9 mouse cellular contexts compared by ENCODE assay signal in genomic region chr7:19784764-19785535, GRCm38 (mm10). TPM values are rescaled to one million over a fixed set of nuclear protein-coding genes. Genes with fewer than 3 reads are reported as not detected.
DNase-seq lines count a peak whose midpoint lies in the region; ATAC-seq and TF ChIP-seq lines count a peak whose summit lies in the region.
"Had no signal": no experiment of that assay in that cellular context is flagged by ENCODE, and none has a peak within 500 bp of the region (broad histone marks: within the 10 kb centered on the region; RNA-seq: fewer than 3 reads in every experiment).

No protein-coding gene starts in this region.

- H3K9ac ChIP-seq in intestine, embryonic 16.5 days (ENCODE audit: low read depth, low read length): no peak overlapping the region

- H3K9me3 ChIP-seq in intestine, embryonic 16.5 days (ENCODE audit: control insufficient read depth, low read length): peaks cover 4% of the 10 kb centered on the region

- H3K36me3 ChIP-seq in intestine, embryonic 16.5 days (ENCODE audit: control insufficient read depth, insufficient read depth, low read length): 0 out of 2 replicates have a peak, but pooled peaks cover 3% of the 10 kb centered on the region
- peaks cover 57% of the 10 kb centered on the region for H3K36me3 ChIP-seq in small intestine, adult 2 months (ENCODE audit: control insufficient read depth, insufficient read depth, low read length)

- H3K4me1 ChIP-seq in lung, adult 2 months (ENCODE audit: control insufficient read depth, insufficient read depth, low read length): peaks cover 6% of the 10 kb centered on the region
- peaks cover 10% of the 10 kb centered on the region for H3K4me1 ChIP-seq in intestine, embryonic 16.5 days (ENCODE audit: control insufficient read depth, insufficient read depth, low read length)
- peaks cover 12% of the 10 kb centered on the region for H3K4me1 ChIP-seq in small intestine, adult 2 months (ENCODE audit: control insufficient read depth, insufficient read depth, insufficient read length, low read length)

- no peaks in the 10 kb centered on the region for H3K27me3 ChIP-seq in intestine, embryonic 16.5 days (replicated peaks; ENCODE audit: control insufficient read depth, insufficient read depth, low read length)
- no peaks in the 10 kb centered on the region for H3K27me3 ChIP-seq in small intestine, adult 2 months (ENCODE audit: control insufficient read depth, insufficient read depth, low read length)

- intact Hi-C loops in left cerebral cortex, postnatal 10 days (cut with DNase I): loop anchor here (5.0 kb wide), 1 partner anchor 47 kb away; no protein-coding TSS in a partner anchor

- H3K27ac ChIP-seq in intestine, embryonic 16.5 days (ENCODE audit: low read length): no peak overlapping the region
- H3K27ac ChIP-seq in small intestine, adult 2 months (ENCODE audit: insufficient read depth, low read depth, low read length): no peak overlapping the region

- TF ChIP-seq CTCF in lung, adult 2 months (IDR thresholded peaks at IDR 0.05; ENCODE audit: insufficient read depth, low read length): peak; percentile 48
- peak; percentile 34; the same call in 1 of the 2 replicates for TF ChIP-seq CTCF in brain, embryonic 14.5 days (IDR thresholded peaks at IDR 0.05; ENCODE audit: borderline replicate concordance, extremely low read depth, insufficient read depth, insufficient read length)
- peak; percentile 76; the same call in 1 of the 2 replicates for TF ChIP-seq CTCF in small intestine, adult 2 months (IDR thresholded peaks at IDR 0.05; ENCODE audit: extremely low read depth, insufficient read length, insufficient replicate concordance, low read depth, low read length)

- H3K4me3 ChIP-seq in lung, adult 2 months (replicated peaks; ENCODE audit: extremely low read depth, low read depth, low read length): no peak overlapping the region
- H3K4me3 ChIP-seq in intestine, embryonic 16.5 days (ENCODE audit: low read length): no peak overlapping the region
- H3K4me3 ChIP-seq in small intestine, adult 2 months (ENCODE audit: low read depth, low read length): no peak overlapping the region

- TF ChIP-seq POLR2A in lung, adult 2 months (IDR thresholded peaks at IDR 0.05; ENCODE audit: borderline replicate concordance, extremely low read depth, low read depth, low read length): no peak
- TF ChIP-seq POLR2A in brain, embryonic 14.5 days (IDR thresholded peaks at IDR 0.05; ENCODE audit: borderline replicate concordance, extremely low read depth, insufficient read depth, insufficient read length, poor library complexity, severe bottlenecking): no peak
- TF ChIP-seq POLR2A in small intestine, adult 2 months (IDR thresholded peaks at IDR 0.05; ENCODE audit: low read depth, low read length): no peak

- 47% methylated on average over 11 of the region's 11 CpGs for WGBS in lung, adult 2 months
- WGBS in intestine, embryonic 16.5 days: 30% methylated on average over 11 of the region's 11 CpGs
- 39% methylated on average over 11 of the region's 11 CpGs for WGBS in small intestine, adult 2 months

- DNase-seq in lung, adult 2 months: no peak
- DNase-seq in lung, postnatal 10 days: no peak
- DNase-seq in brain, embryonic 14.5 days (ENCODE audit: low read depth): no peak
- no peak for DNase-seq in cerebellum, postnatal 10 days
- no peak for DNase-seq in left cerebral cortex, postnatal 10 days (ENCODE audit: extremely low spot score in 1 of 2, low spot score in 2 of 2)
- DNase-seq in adrenal gland, adult 18-20 months (ENCODE audit: low spot score in 2 of 2): no peak
- DNase-seq: kidney, postnatal 14 days had no signal

- H3K4me2 ChIP-seq in intestine, embryonic 16.5 days (ENCODE audit: low read depth, low read length): no peak overlapping the region

- peak; percentile 43 for ATAC-seq in intestine, embryonic 16.5 days

RNA-seq across cellular contexts. Expression of gene Cblc, which starts 11.7 kb away (rescaled TPM):
- polyA plus RNA-seq in lung, adult 2 months (2012; rRNA removed): 16.1 and 21.9 TPM in 2 replicates
- 0.33 and 0.58 TPM in 2 replicates for polyA plus RNA-seq in brain, embryonic 14.5 days (2012; rRNA removed)
- polyA plus RNA-seq in intestine, embryonic 16.5 days (2015; fragmentation: Nextera tagmentation; extraction: Ambion mirVana): 32.6 and 42.1 TPM in 2 replicates
- 56.7 and 145 TPM in 2 replicates for polyA plus RNA-seq in small intestine, adult 2 months (2012; rRNA removed)
- total RNA-seq in left cerebral cortex, postnatal 10 days (2021): not detected
- under 1 TPM in 1 of 2 experiments, not detected in 1; 0.64 TPM for total RNA-seq in adrenal gland, adult 18-20 months (2021)

RNA-seq across cellular contexts. Expression of gene Bcam, which starts 14.1 kb away (rescaled TPM):
- 769 and 829 TPM in 2 replicates for polyA plus RNA-seq in lung, adult 2 months (2012; rRNA removed)
- polyA plus RNA-seq in brain, embryonic 14.5 days (2012; rRNA removed): 13.8 and 19.5 TPM in 2 replicates
- polyA plus RNA-seq in intestine, embryonic 16.5 days (2015; fragmentation: Nextera tagmentation; extraction: Ambion mirVana): 58.7 and 62.7 TPM in 2 replicates
- 18.6 and 20.3 TPM in 2 replicates for polyA plus RNA-seq in small intestine, adult 2 months (2012; rRNA removed)
- 10 to 100 TPM; 10.3 to 10.9 TPM for total RNA-seq in left cerebral cortex, postnatal 10 days (2021)
- total RNA-seq in adrenal gland, adult 18-20 months (2021): 10 to 100 TPM; 43.2 to 53.2 TPM

RNA-seq across cellular contexts. Expression of gene Nectin2, which starts 34.7 kb away (rescaled TPM):
- polyA plus RNA-seq in lung, adult 2 months (2012; rRNA removed): 70.9 and 74.7 TPM in 2 replicates
- 39.7 and 45.2 TPM in 2 replicates for polyA plus RNA-seq in brain, embryonic 14.5 days (2012; rRNA removed)
- 143 and 149 TPM in 2 replicates for polyA plus RNA-seq in intestine, embryonic 16.5 days (2015; fragmentation: Nextera tagmentation; extraction: Ambion mirVana)
- 128 and 208 TPM in 2 replicates for polyA plus RNA-seq in small intestine, adult 2 months (2012; rRNA removed)
- total RNA-seq in left cerebral cortex, postnatal 10 days (2021): 10 to 100 TPM; 18.9 to 22.0 TPM
- total RNA-seq in adrenal gland, adult 18-20 months (2021): 100 to 1,000 TPM in 1 of 2 experiments, 10 to 100 TPM in 1; 76.9 to 105 TPM

RNA-seq across cellular contexts. Expression of gene Bcl3, which starts 37.6 kb away (rescaled TPM):
- polyA plus RNA-seq in lung, adult 2 months (2012; rRNA removed): 38.7 and 71.2 TPM in 2 replicates
- 0.47 and 0.92 TPM in 2 replicates for polyA plus RNA-seq in brain, embryonic 14.5 days (2012; rRNA removed)
- 15.5 and 15.6 TPM in 2 replicates for polyA plus RNA-seq in intestine, embryonic 16.5 days (2015; fragmentation: Nextera tagmentation; extraction: Ambion mirVana)
- 169 and 226 TPM in 2 replicates for polyA plus RNA-seq in small intestine, adult 2 months (2012; rRNA removed)
- 1 to 10 TPM in 1 of 2 experiments, not detected in 1; 1.0 TPM for total RNA-seq in left cerebral cortex, postnatal 10 days (2021)
- 10 to 100 TPM; 21.9 to 34.8 TPM for total RNA-seq in adrenal gland, adult 18-20 months (2021)

Comparison
In these comparisons a context has a peak if more than half of its experiments do, and no peak if none do; other contexts are left out.
1. RNA of gene Cblc, which starts 11.7 kb away (polyA plus RNA-seq): 56.7 to 145 TPM in small intestine, adult 2 months, 32.6 to 42.1 TPM in intestine, embryonic 16.5 days and 16.1 to 21.9 TPM in lung, adult 2 months; 0.33 to 0.58 TPM in brain, embryonic 14.5 days; every median in the first group is over 10 times any median in the second.
2. RNA of gene Bcam, which starts 14.1 kb away (polyA plus RNA-seq): 769 to 829 TPM in lung, adult 2 months; 58.7 to 62.7 TPM in intestine, embryonic 16.5 days, 18.6 to 20.3 TPM in small intestine, adult 2 months and 13.8 to 19.5 TPM in brain, embryonic 14.5 days; every median in the first group is over 10 times any median in the second.
3. Peak in every context shown above with its lines, with median percentiles within 50 percentile points of each other: CTCF ChIP-seq.